Mouse (Mus musculus) erythroblast, embryonic 14.5 days (primary cell): ENCODE data around the gene Cabp2. TPM values are rescaled to one million over a fixed set of nuclear protein-coding genes. Genes with fewer than 3 reads are reported as not detected.

Source experiments
- H3K27me3 ChIP-seq: 2 replicates; pipeline ENCODE4 v1.6.1; 2012; ENCODE audit warnings: inconsistent platforms; ENCODE audit not compliant: control insufficient read depth
- H3K36me3 ChIP-seq: 2 replicates; pipeline ENCODE4 v1.6.1; 2012; ENCODE audit warnings: mild to moderate bottlenecking, inconsistent platforms; ENCODE audit not compliant: control insufficient read depth
- H3K4me1 ChIP-seq: 2 replicates; pipeline ENCODE4 v1.6.1; 2012; ENCODE audit warnings: inconsistent platforms; ENCODE audit not compliant: control insufficient read depth
- H3K4me3 ChIP-seq: replicated peaks from 2 replicates; pipeline ENCODE3; 2012; ENCODE audit warnings: moderate library complexity, mild to moderate bottlenecking, inconsistent platforms
- H3K9me3 ChIP-seq: 2 replicates; pipeline ENCODE4 v1.6.1; 2012; ENCODE audit warnings: low read length, inconsistent platforms, mixed read lengths; ENCODE audit not compliant: control insufficient read depth
- GATA1 ChIP-seq: IDR thresholded peaks from 2 replicates; pipeline ENCODE4 v1.6.1; 2012; ENCODE audit warnings: low read length, inconsistent platforms, mixed read lengths
- TAL1 ChIP-seq: IDR thresholded peaks from 3 replicates; pipeline ENCODE4 v1.6.1; 2012; ENCODE audit warnings: low read length, inconsistent platforms, mixed read lengths
- polyA plus RNA-seq: library from polyadenylated mRNA; stranded (reverse); fragments of >175 nt; gene quantifications from 2 replicates; pipeline ENCODE4 v1.2.3, GENCODE M21; 2012

Cabp2 gene
- polyA plus RNA-seq, 1 experiment, result not detected

- Histone ChIP-seq H3K4me1 (peaks cover 58% of the 10 kb centered on the region), H3K4me3 (peak overlapping the region; percentile 83), H3K9me3 (peaks cover 8% of the 10 kb centered on the region; the same call in 1 of the 2 replicates), H3K36me3 (peaks cover 14% of the 10 kb centered on the region), H3K27me3 (peaks cover 30% of the 10 kb centered on the region)
- TF ChIP-seq GATA1 (no peak), TAL1 (no peak)
These were observed 16.1 kb downstream of the Cabp2 start for GRCm38 (mm10) chr19:4097441-4097825.

GRCm38 (mm10) chr19:4098426-4098825, 17.0 kb downstream of the Cabp2 start:
- H3K27me3 ChIP-seq, result peaks cover 40% of the 10 kb centered on the region
- H3K4me3 ChIP-seq, result peak overlapping the region; percentile 83
- peaks cover 8% of the 10 kb centered on the region; the same call in 1 of the 2 replicates for H3K9me3 ChIP-seq
- peaks cover 14% of the 10 kb centered on the region for H3K36me3 ChIP-seq
- no peak for TF ChIP-seq GATA1
- peaks cover 53% of the 10 kb centered on the region for H3K4me1 ChIP-seq

- Histone ChIP-seq H3K4me3 (peak overlapping the region; percentile 83), H3K27me3 (peaks cover 44% of the 10 kb centered on the region), H3K36me3 (peaks cover 14% of the 10 kb centered on the region), H3K4me1 (peaks cover 52% of the 10 kb centered on the region), H3K9me3 (peaks cover 8% of the 10 kb centered on the region; the same call in 1 of the 2 replicates)
- TF ChIP-seq GATA1 (no peak), TAL1 (no peak)
These were observed 17.7 kb downstream of the Cabp2 start for GRCm38 (mm10) chr19:4099056-4099455.

GRCm38 (mm10) chr19:4099837-4100717, 18.7 kb downstream of the Cabp2 start, which contains the start of gene Pitpnm1:
Gene Pitpnm1 (plus strand): TSS chr19:4099998.
- H3K4me1 ChIP-seq, result peaks cover 52% of the 10 kb centered on the region
- no peak for TF ChIP-seq GATA1
- no peak for TF ChIP-seq TAL1
- H3K4me3 ChIP-seq, result peak within 1 kb of the TSS; percentile 83

GRCm38 (mm10) chr19:4100718-4101261, 19.4 kb downstream of the Cabp2 start:
- peaks cover 46% of the 10 kb centered on the region for H3K27me3 ChIP-seq
- H3K9me3 ChIP-seq, result peaks cover 8% of the 10 kb centered on the region; the same call in 1 of the 2 replicates
- TF ChIP-seq TAL1 (no peak), GATA1 (no peak)
- peaks cover 14% of the 10 kb centered on the region for H3K36me3 ChIP-seq
- H3K4me1 ChIP-seq, result peaks cover 50% of the 10 kb centered on the region
- peak overlapping the region; percentile 83 for H3K4me3 ChIP-seq

More at GRCm38 (mm10) chr19:4099837-4100717, 18.7 kb downstream of the Cabp2 start, which contains the start of gene Pitpnm1:
- peaks cover 14% of the 10 kb centered on the region for H3K36me3 ChIP-seq
- peaks cover 8% of the 10 kb centered on the region; the same call in 1 of the 2 replicates for H3K9me3 ChIP-seq
- peaks cover 46% of the 10 kb centered on the region for H3K27me3 ChIP-seq

GRCm38 (mm10) chr19:4101466-4101865, 20.1 kb downstream of the Cabp2 start:
- H3K36me3 ChIP-seq, result peaks cover 15% of the 10 kb centered on the region
- peaks cover 46% of the 10 kb centered on the region for H3K27me3 ChIP-seq
- TF ChIP-seq TAL1, result no peak
- TF ChIP-seq GATA1, result no peak
- H3K4me3 ChIP-seq, result no peak overlapping the region
- H3K9me3 ChIP-seq, result peaks cover 8% of the 10 kb centered on the region; the same call in 1 of the 2 replicates
- peaks cover 43% of the 10 kb centered on the region for H3K4me1 ChIP-seq

GRCm38 (mm10) chr19:4102049-4102448, 20.7 kb downstream of the Cabp2 start:
- H3K9me3 ChIP-seq, result peaks cover 8% of the 10 kb centered on the region; the same call in 1 of the 2 replicates
- peaks cover 39% of the 10 kb centered on the region for H3K4me1 ChIP-seq
- no peak overlapping the region for H3K4me3 ChIP-seq
- peaks cover 16% of the 10 kb centered on the region for H3K36me3 ChIP-seq
- peaks cover 46% of the 10 kb centered on the region for H3K27me3 ChIP-seq
- TF ChIP-seq GATA1 (no peak), TAL1 (no peak)

GRCm38 (mm10) chr19:4102626-4103025, 21.2 kb downstream of the Cabp2 start:
- peaks cover 46% of the 10 kb centered on the region for H3K27me3 ChIP-seq
- H3K4me1 ChIP-seq, result peaks cover 35% of the 10 kb centered on the region
- H3K4me3 ChIP-seq, result no peak overlapping the region
- H3K9me3 ChIP-seq, result peaks cover 8% of the 10 kb centered on the region; the same call in 1 of the 2 replicates
- peaks cover 16% of the 10 kb centered on the region for H3K36me3 ChIP-seq
- no peak for TF ChIP-seq TAL1
- no peak for TF ChIP-seq GATA1

GRCm38 (mm10) chr19:4103294-4103693, 21.9 kb downstream of the Cabp2 start:
- Histone ChIP-seq H3K4me1 (peaks cover 28% of the 10 kb centered on the region), H3K36me3 (peaks cover 11% of the 10 kb centered on the region), H3K4me3 (no peak overlapping the region), H3K9me3 (peaks cover 8% of the 10 kb centered on the region; the same call in 1 of the 2 replicates), H3K27me3 (peaks cover 46% of the 10 kb centered on the region)
- TF ChIP-seq TAL1 (no peak), GATA1 (no peak)
